Mouse (Mus musculus) liver, postnatal 0 days (tissue): ENCODE data around the gene Cstf1.

Source experiments
- CTCF ChIP-seq: sonication (generic); IDR thresholded peaks from 2 replicates; pipeline ENCODE4 v1.5.1; 2016; ENCODE audit warnings: antibody characterized with exemption, low read depth
- EP300 ChIP-seq: IDR thresholded peaks from 2 replicates; pipeline ENCODE4 v1.6.1; 2016; ENCODE audit warnings: antibody characterized with exemption, low read depth, mild to moderate bottlenecking

DNA sequence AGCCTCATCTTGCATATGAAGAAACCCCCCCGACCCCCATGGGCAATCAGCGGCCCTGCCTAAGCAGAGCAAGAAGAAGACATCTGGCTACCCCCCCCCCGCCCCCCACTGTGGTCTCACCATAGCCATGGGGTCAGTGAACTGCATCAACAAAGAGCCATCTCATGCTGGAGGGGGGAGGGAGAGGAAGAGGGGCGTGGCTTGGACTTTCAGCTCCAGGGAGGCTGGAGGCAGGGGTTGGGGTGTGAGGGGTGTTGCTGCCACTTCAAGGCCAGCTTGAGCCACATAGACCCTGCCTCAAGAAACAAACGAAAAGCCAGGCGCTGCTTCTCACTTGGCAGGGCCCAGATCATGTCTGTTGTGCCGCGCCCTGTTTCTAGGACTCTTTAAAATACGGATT lies 25.5 kb downstream of the Cstf1 start:
- TF ChIP-seq CTCF, result no peak
- TF ChIP-seq EP300, result no peak
